Mouse (Mus musculus): ENCODE results near the gene Glrx.

DNA sequence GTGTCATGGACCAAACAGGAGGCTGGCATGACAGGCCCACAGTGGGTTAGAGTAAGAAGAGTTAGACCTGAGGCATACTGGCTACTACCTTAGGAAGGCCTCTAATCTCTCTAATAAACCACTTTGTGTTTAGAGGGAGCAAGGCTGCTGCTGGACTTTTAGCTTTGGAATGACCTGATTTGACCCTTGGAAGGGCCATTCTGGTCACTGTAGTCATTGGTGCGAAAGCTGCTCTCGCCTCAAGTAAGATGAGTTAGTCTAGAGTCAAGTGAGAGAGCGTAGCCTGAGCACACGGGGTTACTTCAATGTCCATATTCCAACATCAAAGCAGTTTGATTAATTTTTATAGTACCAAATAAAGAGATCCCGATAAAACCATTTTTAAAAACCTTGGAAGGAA, 3.7 kb downstream of the Glrx start:
- no peak for TF ChIP-seq CTCF (IDR thresholded peaks at IDR 0.05; ENCODE audit: low read depth)
- TF ChIP-seq EP300 (IDR thresholded peaks at IDR 0.05; ENCODE audit: low read depth), result no peak
